Mouse (Mus musculus): ENCODE measurements around the gene Sergef.
"Not testable (repeated sequence)": the region's sequence is repeated elsewhere in the genome, so short reads cannot be mapped to it uniquely, and the experiment has no call there.

The Sergef gene

GRCm38 (mm10) chr7:46639692-46640031, at the start of gene Sergef:
Sergef (minus strand) TSS chr7:46639807.
- in situ Hi-C loops (cut with MboI, MseI) = no loop called here

GRCm38 (mm10) chr7:46686827-46687226, 47.2 kb upstream of the Sergef start:
- in situ Hi-C loops (cut with MboI, MseI) = no loop called here

GRCm38 (mm10) chr7:46680732-46681131, 41.1 kb upstream of the Sergef start:
- in situ Hi-C loops (cut with MboI, MseI) = no loop called here

DNA sequence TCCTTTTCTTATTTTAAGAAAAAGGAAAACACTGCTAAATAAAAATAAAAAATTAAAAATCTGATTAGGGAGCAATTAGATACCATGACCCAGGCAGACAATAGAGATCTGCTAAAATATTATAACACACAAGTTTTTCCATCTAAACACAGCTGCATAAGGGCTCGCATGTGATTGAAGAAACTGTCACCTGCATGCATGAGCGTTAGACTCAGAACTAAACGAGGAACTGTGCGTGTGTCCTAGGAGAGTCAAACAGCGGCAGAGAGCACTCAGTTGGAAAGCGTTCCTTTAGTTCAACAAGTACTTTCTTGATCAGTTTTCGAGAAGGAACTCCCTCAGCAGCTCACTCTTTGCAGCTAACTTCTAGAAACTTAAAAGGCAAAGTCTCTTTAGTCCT, 39.4 kb upstream of the Sergef start:
- in situ Hi-C loops (cut with MboI, MseI) = not testable (repeated sequence)

- in situ Hi-C loops (cut with MboI, MseI) = no loop called here
These were observed 38.8 kb upstream of the Sergef start for GRCm38 (mm10) chr7:46678417-46678816.

- in situ Hi-C loops (cut with MboI, MseI) = no loop called here
These were observed 37.3 kb upstream of the Sergef start for GRCm38 (mm10) chr7:46676808-46677360.

DNA sequence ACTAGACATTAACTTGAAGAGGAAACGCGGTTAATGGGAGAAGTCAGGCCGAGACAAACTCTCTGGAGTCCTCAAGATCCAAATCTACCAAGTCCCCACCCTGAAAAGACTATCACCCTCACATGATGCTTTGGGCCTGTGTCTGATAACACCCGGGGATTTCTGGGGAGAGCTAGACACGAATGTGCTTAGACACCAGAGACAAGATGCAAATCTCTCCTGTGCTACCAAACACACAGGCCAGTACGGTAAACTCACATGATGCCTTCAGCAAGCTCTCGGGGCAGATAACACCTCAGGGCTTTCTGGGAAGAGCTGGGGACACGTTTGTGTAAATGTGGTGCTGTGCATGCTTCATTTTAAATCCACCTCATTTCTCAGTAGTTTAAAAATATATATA, 36.3 kb upstream of the Sergef start:
- in situ Hi-C loops (cut with MboI, MseI) = no loop called here

GRCm38 (mm10) chr7:46675061-46675460, 35.5 kb upstream of the Sergef start:
- in situ Hi-C loops (cut with MboI, MseI) = no loop called here

DNA sequence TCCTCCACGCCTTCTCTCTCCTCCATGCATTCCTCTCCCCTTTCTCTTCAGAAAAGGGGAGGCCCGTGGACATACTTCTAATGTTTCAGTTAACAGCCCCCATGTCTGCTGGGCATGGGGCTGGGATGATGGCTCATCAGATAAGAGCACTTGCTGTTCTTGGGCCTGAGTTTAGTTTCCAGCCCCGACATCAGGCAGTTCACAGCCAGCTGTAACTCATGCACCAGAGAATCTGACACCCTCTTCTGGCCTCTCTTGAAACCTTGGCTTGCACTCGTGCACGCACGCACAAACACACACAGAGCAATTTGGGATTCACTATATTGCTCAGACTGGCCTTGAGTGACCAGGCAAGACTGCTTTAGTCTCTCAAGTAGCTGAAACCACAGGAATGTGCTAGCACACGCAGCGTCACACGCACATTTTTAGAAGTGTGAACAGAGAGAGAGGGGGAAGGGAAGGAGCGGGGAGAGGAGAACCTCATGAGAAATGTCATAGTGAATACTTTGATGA, 32.6 kb upstream of the Sergef start, which contains the start of gene Tph1:
Tph1 (minus strand) TSS at position 378 of the 513 bp plus-strand sequence.
- in situ Hi-C loops (cut with MboI, MseI) = no loop called here

DNA sequence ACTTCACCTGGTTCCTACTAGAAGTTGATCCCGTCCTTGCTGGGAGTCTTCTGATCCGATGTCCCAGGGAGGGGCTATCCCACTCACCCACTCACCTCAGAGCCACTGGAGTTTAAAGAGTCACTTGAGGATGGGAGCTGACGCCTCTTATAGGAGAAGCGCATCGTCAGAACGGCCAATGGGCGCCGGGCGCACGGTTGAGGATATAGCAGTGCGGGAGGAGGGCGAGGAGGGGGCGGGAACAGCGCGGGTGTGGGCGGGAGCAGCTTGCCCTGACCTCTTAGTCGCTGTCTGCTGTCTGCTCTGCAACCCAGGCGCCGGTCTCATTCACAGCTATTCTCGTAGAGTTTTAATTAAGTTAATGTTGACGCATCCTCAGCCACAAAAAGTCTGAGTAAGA, 27.6 kb upstream of the Sergef start:
- in situ Hi-C loops (cut with MboI, MseI) = no loop called here

DNA sequence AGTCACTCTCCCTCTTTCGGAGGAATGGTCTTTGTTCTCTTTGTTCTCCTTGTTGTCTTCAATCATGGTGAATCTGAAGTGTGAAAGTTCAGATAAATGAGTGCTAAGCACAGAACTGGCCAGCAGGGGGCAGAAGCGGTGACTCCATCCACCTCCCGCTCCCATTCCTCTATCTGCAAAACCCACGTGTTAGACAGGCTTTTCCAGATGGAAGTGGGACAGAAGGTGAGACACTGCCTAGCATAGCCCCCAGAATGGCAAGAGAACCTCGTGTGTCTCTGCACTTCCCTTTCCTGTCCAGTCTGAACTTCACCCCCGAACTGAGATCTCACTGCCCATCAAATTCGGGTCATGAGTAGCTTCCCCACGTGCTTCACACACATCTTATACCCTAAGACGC, 25.6 kb upstream of the Sergef start:
- in situ Hi-C loops (cut with MboI, MseI) = no loop called here

GRCm38 (mm10) chr7:46661591-46662090, 22.0 kb upstream of the Sergef start:
- in situ Hi-C loops (cut with MboI, MseI) = no loop called here

DNA sequence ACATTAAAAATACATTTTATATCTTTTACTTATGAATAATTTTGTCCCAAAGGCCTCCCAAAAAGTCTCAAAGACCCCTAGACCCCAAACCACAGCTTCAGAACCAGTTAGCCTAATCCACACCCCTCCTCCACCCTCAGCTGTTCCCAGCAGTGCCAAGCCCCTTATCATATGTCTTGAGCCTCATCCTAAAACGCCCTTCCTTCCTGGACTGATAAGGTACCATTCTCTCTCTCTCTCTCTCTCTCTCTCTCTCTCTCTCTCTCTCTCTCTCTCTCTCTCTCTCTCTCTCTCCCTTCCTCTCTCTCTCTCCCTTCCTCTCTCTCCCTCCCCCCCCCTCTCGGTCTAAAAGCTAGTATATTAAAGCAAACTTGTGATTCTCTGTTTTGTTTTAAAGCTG, 12.7 kb upstream of the Sergef start:
- in situ Hi-C loops (cut with MboI, MseI) = no loop called here

DNA sequence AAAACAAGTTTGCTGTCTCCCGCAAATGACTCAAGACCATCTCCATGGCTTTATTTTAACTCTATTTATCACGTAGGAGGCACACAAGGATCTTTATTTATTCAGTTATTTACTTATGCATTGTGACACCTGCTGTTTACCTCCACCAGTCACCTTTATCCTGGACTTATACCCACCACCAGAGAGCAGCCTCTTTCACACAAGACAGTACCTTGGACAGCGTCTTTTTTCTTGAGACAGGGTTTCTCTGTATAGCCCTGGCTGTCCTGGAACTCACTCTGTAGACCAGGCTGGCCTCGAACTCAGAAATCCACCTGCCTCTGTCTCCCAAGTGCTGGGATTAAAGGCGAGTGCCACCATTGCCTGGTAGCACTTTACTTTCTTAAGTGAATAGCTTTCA, 10.6 kb upstream of the Sergef start:
- in situ Hi-C loops (cut with MboI, MseI) = not testable (repeated sequence)

DNA sequence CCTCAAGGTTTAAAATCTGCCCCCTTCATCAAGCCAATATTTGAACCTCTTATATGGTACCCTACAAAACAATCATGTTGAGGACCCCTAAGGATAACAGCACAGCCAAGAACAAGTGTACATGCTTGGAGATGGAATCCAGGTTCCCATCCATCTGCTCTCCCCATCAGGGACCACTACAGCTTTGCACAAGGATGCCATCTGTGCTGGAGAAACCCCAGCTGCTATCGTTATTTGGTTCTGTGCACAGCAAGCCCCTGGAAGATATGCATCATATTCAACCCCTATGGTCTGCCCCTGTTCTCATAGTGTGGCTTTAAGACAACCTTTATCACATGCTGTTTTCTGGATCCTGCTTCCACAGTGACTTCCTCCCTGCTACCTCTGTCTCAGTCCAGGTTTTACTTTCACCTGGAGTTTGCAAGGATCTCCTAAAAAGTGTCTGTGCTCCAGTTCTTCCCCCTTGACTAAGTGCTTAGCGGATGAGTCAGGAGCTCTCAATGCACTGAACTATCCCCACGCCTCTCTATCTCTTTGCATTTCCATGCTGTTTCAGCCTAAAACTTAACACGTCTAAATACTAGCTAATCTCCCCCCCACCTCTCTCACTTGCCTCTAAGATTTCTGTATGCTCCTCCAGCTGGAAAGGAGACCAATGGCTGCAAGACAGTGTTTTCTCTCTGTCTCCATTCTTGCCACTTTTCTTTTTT, 9.0 kb upstream of the Sergef start:
- in situ Hi-C loops (cut with MboI, MseI) = no loop called here

DNA sequence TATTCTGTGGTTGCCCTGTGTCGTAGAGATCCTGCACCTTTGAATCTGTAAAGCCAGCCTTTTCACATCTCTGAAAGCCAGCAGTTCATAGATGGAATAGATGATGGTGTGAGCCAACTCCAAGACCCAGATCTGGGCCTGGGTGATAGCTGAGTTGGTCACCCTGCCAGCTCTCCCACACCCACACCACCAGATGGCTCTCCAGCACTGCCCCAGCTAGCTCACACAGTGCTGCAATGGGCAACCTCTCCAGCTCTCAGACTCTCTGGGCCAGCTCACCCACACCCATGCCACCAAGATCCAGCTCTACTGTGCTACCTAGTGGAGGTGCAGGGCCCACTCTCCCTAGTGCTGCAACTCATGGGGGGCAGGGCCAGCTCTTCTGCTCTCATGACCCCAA, 3.6 kb upstream of the Sergef start:
- in situ Hi-C loops (cut with MboI, MseI) = no loop called here

DNA sequence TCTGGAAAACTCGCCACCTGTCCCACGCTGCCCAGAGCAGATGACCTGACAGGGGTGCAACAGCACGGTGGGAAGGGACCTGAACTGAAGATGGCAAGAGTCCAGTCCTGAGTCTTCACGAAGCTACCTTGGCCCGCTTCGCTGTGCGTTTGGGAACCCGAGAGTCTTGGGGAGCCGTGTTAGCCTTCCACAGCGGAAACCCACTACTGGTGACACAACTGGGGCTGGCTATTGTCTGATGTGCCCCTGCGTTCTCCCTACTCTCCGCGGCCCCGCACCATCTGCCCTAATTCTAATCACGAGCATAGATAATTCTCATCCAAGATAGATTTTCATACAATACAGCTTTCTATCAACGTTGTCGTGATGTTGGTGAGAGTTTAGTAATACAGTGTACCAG, 455 bp upstream of the Sergef start:
- in situ Hi-C loops (cut with MboI, MseI) = no loop called here

GRCm38 (mm10) chr7:46638889-46639691, 517 bp downstream of the Sergef start:
- in situ Hi-C loops (cut with MboI, MseI) = no loop called here

DNA sequence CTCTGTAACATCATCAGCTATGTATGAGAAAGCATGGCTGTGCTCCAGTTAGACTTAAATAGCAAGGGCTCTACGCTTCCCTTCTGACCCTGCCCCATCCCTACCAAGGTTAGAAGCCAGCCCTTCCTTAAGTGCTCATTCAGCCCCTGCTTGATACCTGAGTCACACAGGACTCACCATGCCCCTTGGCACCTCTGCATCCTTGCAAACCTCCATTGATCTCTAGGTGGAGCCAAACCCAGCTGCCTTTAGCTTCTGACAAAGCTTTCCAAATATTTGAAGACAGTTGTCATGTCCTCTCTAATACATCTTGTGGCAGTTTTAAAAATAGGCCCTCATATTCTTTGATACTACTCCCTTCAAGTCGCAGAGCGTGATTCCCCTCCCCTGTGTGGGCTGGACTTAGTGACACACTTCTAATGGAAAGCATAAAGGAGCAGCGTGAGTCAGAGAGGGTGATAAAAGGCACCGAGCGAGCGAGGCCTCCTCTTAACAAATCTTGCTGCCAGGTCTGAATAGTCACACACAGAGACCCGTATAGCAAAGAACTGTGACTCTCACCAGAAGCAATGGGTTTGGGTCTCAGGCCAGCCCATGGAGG, 11.1 kb downstream of the Sergef start:
- in situ Hi-C loops (cut with MboI, MseI) = no loop called here

DNA sequence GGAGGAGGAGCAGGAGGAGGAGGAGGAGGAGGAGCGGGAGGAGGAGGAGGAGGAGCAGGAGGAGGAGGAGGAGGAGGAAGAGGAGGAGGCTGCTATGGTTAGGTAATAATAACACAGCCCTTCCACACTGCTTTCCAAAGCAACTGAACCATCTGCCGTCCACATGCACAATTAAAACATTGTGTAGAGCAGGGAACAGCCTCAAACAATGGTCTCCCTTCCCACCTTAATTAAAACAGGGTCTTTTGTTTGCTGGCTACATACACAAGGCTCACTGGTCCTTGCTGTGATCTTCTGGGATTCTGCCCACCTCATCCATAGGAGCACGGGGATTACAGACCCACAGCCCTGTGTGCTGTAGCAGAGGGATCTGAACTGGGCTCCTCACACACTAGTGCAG, 15.6 kb downstream of the Sergef start:
- in situ Hi-C loops (cut with MboI, MseI) = loop anchor here (25.0 kb wide), 1 partner anchor 1837 kb away; no protein-coding TSS in a partner anchor

GRCm38 (mm10) chr7:46618416-46619110, 21.0 kb downstream of the Sergef start:
- in situ Hi-C loops (cut with MboI, MseI) = loop anchor here (25.0 kb wide), 1 partner anchor 1831 kb away; no protein-coding TSS in a partner anchor
